Mouse (Mus musculus): ENCODE measurements around the gene Mrpl35. TPM values are rescaled to one million over a fixed set of nuclear protein-coding genes. Genes with fewer than 3 reads are reported as not detected.
A peak's percentile ranks its signal among the peaks of the same experiment; 100 is the strongest.
"Not testable (repeated sequence)": the region's sequence is repeated elsewhere in the genome, so short reads cannot be mapped to it uniquely, and the experiment has no call there.

Gene Mrpl35
- total RNA-seq (2021) = 10 to 100 TPM; 32.7 to 33.7 TPM

GRCm38 (mm10) chr6:71826869-71827268, at the start of gene Mrpl35:
Gene Mrpl35, minus strand, starts transcription at chr6:71826969.
- no peak for DNase-seq

- no peak for DNase-seq
Measured at GRCm38 (mm10) chr6:71871396-71871795, 44.6 kb upstream of the Mrpl35 start.

GRCm38 (mm10) chr6:71868809-71869208, 42.0 kb upstream of the Mrpl35 start:
- DNase-seq = no peak

- DNase-seq = no peak
Measured at GRCm38 (mm10) chr6:71867751-71868150, 41.0 kb upstream of the Mrpl35 start.

- not testable (repeated sequence) for DNase-seq
Measured at GRCm38 (mm10) chr6:71846906-71847305, 20.1 kb upstream of the Mrpl35 start.

GRCm38 (mm10) chr6:71840597-71841290, 14.0 kb upstream of the Mrpl35 start:
- DNase-seq = no peak

- no peak for DNase-seq
Measured at GRCm38 (mm10) chr6:71839815-71840214, 13.0 kb upstream of the Mrpl35 start.

GRCm38 (mm10) chr6:71836811-71837210, 10.0 kb upstream of the Mrpl35 start:
- no peak for DNase-seq

- peak; percentile 94 to 96 for DNase-seq
Measured at GRCm38 (mm10) chr6:71831581-71831960, 4.8 kb upstream of the Mrpl35 start.

- DNase-seq = peak; percentile 96 to 97
Measured at GRCm38 (mm10) chr6:71830690-71831580, 4.2 kb upstream of the Mrpl35 start, which contains the start of gene Immt. Gene Immt, plus strand, starts transcription at chr6:71831331.

GRCm38 (mm10) chr6:71829768-71830167, 3.0 kb upstream of the Mrpl35 start:
- no peak for DNase-seq

- no peak for DNase-seq
Measured at GRCm38 (mm10) chr6:71823961-71824360, 2.8 kb downstream of the Mrpl35 start.

GRCm38 (mm10) chr6:71823488-71823887, 3.3 kb downstream of the Mrpl35 start:
- DNase-seq = peak; percentile 86 to 89

- no peak for DNase-seq
Measured at GRCm38 (mm10) chr6:71823085-71823484, 3.7 kb downstream of the Mrpl35 start.

GRCm38 (mm10) chr6:71819764-71820292, 6.9 kb downstream of the Mrpl35 start:
- no peak for DNase-seq

GRCm38 (mm10) chr6:71812820-71813219, 13.9 kb downstream of the Mrpl35 start:
- no peak for DNase-seq

- no peak for DNase-seq
Measured at GRCm38 (mm10) chr6:71809890-71810289, 16.9 kb downstream of the Mrpl35 start.

GRCm38 (mm10) chr6:71806713-71807112, 20.1 kb downstream of the Mrpl35 start:
- DNase-seq = no peak

GRCm38 (mm10) chr6:71804061-71804829, 22.5 kb downstream of the Mrpl35 start:
- peak; percentile 72 to 73 for DNase-seq

GRCm38 (mm10) chr6:71803609-71804008, 23.2 kb downstream of the Mrpl35 start:
- no peak for DNase-seq

- DNase-seq = peak; percentile 37 to 45
Measured at GRCm38 (mm10) chr6:71801714-71802094, 25.1 kb downstream of the Mrpl35 start.

- DNase-seq = no peak
Measured at GRCm38 (mm10) chr6:71801011-71801713, 25.6 kb downstream of the Mrpl35 start.

Measured in layer of hippocampus, postnatal 36 days (tissue).